Mouse (Mus musculus): ENCODE results near the gene Trappc4. TPM values are rescaled to one million over a fixed set of nuclear protein-coding genes. Genes with fewer than 3 reads are reported as not detected.
A peak's percentile ranks its signal among the peaks of the same experiment; 100 is the strongest.
"Not testable (repeated sequence)": the region's sequence is repeated elsewhere in the genome, so short reads cannot be mapped to it uniquely, and the experiment has no call there.

Gene Trappc4
- total RNA-seq, 2 experiments from 2014 or later, result 41.4 to 42.4 TPM

GRCm38 (mm10) chr9:44407752-44408097 is 325 bp upstream of the Trappc4 start:
- no peak for DNase-seq

- DNase-seq, result no peak
Observed at GRCm38 (mm10) chr9:44405011-44405410, 2.4 kb downstream of the Trappc4 start.

DNA sequence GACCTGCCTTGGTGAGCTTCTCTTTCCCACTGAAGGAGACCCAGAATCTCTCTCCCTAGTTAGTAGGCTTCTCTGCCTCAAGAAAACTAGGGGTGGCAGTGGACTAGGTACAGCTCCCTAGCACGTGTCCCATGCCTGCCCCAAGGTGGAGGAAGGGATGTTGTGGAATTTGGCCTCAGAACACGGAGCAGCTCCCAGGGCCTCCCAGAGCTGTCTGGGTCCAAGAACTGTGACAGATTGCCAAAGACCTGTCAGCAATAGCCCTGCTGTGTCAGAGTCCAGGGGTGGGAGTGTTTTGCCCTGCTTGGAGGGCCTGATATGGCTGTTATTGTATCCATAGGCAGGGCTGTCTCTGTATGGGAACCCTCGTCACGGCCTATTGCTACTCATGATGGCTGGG is 6.3 kb downstream of the Trappc4 start:
- DNase-seq, result peak; percentile 70

GRCm38 (mm10) chr9:44399795-44400114 is 7.6 kb downstream of the Trappc4 start:
- peak; percentile 46 for DNase-seq

- no peak for DNase-seq
Observed at GRCm38 (mm10) chr9:44399114-44399794, 8.1 kb downstream of the Trappc4 start.

DNA sequence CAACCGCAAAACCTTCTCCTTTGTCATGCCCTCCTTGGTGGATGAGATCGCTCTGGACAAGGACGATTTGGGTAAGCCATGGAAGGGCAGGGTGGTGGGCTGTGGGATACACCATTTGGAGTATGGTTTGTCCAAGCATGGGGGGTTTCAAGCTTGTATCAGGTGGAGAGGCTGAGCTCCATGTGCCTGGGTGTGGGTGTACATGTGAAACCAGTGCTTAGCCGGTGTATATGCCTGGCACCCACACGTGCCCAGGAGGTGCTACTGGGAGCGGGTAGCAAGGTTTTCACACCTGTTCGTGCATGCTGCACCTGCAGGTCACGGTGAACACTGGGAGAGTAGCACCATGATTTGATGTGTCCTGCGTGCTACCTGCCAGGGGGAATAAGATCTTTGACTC is 8.8 kb downstream of the Trappc4 start:
- no peak for DNase-seq

DNA sequence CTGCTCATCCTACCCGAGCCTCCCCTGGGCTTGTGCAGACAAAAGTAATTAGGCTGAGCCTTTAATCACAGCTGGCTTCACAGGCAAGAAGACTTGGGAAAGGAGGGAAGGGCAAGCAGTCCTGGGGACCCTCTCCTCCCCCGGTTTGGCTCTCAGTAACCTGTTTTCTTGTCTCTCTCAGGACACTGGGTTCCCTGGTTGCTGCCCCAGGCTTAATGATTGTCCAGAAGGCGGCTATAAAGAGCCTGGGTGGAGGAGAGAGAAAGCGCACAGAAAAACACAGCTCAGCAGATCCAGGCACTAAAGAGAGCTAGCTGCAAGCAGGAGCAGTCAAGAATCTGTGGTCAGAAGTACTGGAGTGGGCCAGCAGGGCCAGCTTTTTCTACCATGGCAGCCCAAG is 9.3 kb downstream of the Trappc4 start:
- no peak for DNase-seq

- DNase-seq, result peak; percentile 94
Observed at GRCm38 (mm10) chr9:44396684-44397411, 10.6 kb downstream of the Trappc4 start, which contains the start of gene Slc37a4. Gene Slc37a4, plus strand, starts transcription at chr9:44396852.

- peak; percentile 87 for DNase-seq
Observed at GRCm38 (mm10) chr9:44391466-44391865, 15.9 kb downstream of the Trappc4 start.

GRCm38 (mm10) chr9:44389273-44389672 is 18.1 kb downstream of the Trappc4 start:
- peak; percentile 57 for DNase-seq

DNA sequence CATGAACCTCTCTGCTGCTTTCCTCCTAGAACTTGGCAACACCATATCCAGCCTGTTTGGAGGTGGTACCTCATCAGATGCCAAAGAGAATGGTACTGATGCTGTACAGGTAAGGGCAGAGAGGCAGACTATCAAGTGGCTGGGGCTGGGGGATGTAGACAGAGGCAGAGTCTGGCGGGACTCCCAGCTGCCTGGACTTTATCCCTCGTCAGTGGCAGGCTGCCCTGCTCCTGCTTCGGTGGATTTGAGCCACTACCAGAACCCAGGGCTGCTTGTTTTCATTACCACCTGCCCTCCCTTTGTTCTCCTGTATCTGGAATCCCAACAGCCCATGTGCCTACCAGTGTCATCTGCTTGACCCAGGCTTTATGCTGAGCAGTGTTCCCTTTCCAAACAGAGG is 20.2 kb downstream of the Trappc4 start:
- DNase-seq, result no peak

DNA sequence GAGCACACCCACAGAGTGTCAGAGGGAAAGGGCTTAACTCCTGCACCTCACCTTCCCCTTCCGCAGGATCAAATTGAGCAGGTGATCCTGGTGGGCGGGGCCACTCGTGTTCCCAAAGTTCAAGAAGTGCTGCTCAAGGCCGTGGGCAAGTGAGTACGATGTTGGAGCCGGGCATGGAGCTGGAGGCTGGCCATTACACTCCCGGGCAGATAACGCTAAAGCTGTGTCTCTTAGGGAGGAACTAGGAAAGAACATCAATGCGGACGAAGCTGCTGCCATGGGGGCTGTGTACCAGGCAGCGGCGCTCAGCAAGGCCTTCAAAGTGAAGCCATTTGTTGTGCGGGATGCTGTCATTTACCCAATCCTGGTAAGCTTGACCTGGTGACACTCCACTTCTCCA is 22.8 kb downstream of the Trappc4 start:
- no peak for DNase-seq

DNA sequence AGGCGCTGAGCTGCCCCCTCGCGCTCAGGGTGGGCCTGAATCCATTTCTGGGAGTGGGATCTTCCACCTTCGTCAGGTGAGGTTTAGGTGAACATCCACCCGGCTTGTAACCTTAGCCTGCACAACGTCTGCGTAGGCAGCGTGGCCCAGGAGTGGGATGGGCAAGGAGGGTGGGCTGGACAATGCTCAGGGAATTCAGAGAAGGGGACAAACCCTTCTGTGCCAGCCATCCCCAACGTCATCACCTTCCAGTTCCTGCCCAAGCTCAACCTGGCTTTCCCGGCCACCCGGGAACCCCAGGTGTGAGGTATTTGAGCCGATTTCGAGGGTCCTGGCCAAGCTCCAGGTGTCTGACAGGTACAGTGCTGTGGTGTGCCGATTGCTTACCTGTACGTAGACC is 27.5 kb downstream of the Trappc4 start:
- no peak for DNase-seq

DNA sequence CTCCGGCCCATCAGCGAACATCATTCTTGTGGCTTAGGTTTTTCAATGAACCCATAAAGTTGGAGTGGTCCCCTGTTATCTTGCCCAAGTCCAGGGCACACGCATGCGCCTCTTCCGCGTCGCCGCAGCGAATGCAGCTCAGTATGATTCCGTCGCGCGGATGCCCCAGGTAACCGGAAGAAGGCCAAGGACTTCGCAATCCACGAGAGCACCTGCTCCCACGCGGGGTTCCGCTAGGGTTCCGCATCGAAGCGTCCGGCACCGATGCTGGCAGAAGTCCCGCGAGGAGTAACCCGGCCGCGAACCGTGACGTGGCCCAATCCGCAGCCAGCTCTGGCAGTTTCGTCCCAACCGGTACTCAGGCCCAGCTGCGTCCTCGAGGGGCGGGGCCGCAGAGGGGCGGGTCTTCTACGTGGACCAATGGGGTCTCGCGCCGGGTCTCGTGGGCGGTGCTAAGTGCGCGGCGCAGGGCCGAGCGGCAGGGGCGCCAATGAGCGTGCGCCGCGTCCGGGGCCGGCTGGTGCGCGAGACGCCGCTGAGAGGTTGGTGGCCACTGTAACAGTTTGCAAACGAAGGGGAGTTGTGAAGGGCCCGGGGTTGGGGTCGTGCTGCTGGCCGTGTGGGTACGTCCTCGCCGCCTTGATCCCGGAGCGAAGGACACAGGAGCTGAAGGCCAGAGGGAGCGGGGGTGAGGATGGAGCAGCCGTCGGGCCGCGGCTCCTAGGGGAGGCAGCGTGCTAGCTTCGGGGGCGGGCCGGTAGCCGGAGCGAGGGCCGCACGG is 28.2 kb downstream of the Trappc4 start, which contains the start of gene Hyou1:
TSS of gene Hyou1 (plus strand) at position 437 of the 781 bp plus-strand sequence.
- peak; percentile 100 for DNase-seq

- DNase-seq, result no peak
Observed at GRCm38 (mm10) chr9:44378153-44378730, 29.2 kb downstream of the Trappc4 start.

GRCm38 (mm10) chr9:44377335-44377734 is 30.1 kb downstream of the Trappc4 start:
- not testable (repeated sequence) for DNase-seq

- no peak for DNase-seq
Observed at GRCm38 (mm10) chr9:44376141-44376540, 31.3 kb downstream of the Trappc4 start.

GRCm38 (mm10) chr9:44373386-44373785 is 34.0 kb downstream of the Trappc4 start:
- no peak for DNase-seq

GRCm38 (mm10) chr9:44364480-44364879 is 42.9 kb downstream of the Trappc4 start:
- DNase-seq, result peak; percentile 33

GRCm38 (mm10) chr9:44361931-44362330 is 45.5 kb downstream of the Trappc4 start:
- DNase-seq, result not testable (repeated sequence)

GRCm38 (mm10) chr9:44361190-44361917 is 46.0 kb downstream of the Trappc4 start, which contains the start of gene Vps11:
Gene Vps11, minus strand, starts transcription at chr9:44361670.
- peak; percentile 97 for DNase-seq

- no peak for DNase-seq
Observed at GRCm38 (mm10) chr9:44357207-44357606, 50.2 kb downstream of the Trappc4 start.

Data from heart, postnatal 4 days (tissue).